Mouse (Mus musculus): ENCODE results near the gene Dars. TPM values are rescaled to one million over a fixed set of nuclear protein-coding genes. Genes with fewer than 3 reads are reported as not detected.

Dars gene
- polyA plus RNA-seq, 1 experiment from 2014 or later = 186 TPM

- Histone ChIP-seq H3K4me1 (peaks cover 57% of the 10 kb centered on the region), H3K9me3 (no peaks in the 10 kb centered on the region), H3K4me3 (no peak overlapping the region), H3K36me3 (replicated peaks) (peaks cover 47% of the 10 kb centered on the region), H3K27ac (peak overlapping the region; percentile 76), H3K27me3 (ENCODE audit: poor library complexity, severe bottlenecking) (no peaks in the 10 kb centered on the region)
- no peak for DNase-seq (ENCODE audit: extremely low spot score, low spot score)
- 55% methylated on average over 2 of the region's 2 CpGs for WGBS
Observed at GRCm38 (mm10) chr1:128405041-128405481, 12.1 kb downstream of the Dars start.

- Histone ChIP-seq H3K27ac (peak overlapping the region; percentile 72), H3K36me3 (replicated peaks) (peaks cover 65% of the 10 kb centered on the region), H3K9me3 (no peaks in the 10 kb centered on the region), H3K27me3 (ENCODE audit: poor library complexity, severe bottlenecking) (no peaks in the 10 kb centered on the region), H3K4me3 (no peak overlapping the region), H3K4me1 (peaks cover 54% of the 10 kb centered on the region)
- DNase-seq (ENCODE audit: extremely low spot score, low spot score) = no peak
- WGBS = 35% methylated on average over 2 of the region's 2 CpGs
Observed at GRCm38 (mm10) chr1:128400926-128401325, 16.2 kb downstream of the Dars start.

GRCm38 (mm10) chr1:128399941-128400915, 16.9 kb downstream of the Dars start:
- DNase-seq (ENCODE audit: extremely low spot score, low spot score) = no peak
- peaks cover 47% of the 10 kb centered on the region for H3K4me1 ChIP-seq
- 57% methylated on average over 5 of the region's 5 CpGs for WGBS
- no peak overlapping the region for H3K4me3 ChIP-seq
- H3K36me3 ChIP-seq (replicated peaks) = peaks cover 71% of the 10 kb centered on the region
- H3K27me3 ChIP-seq (ENCODE audit: poor library complexity, severe bottlenecking) = no peaks in the 10 kb centered on the region
- peak overlapping the region; percentile 72; the same call in 1 of the 2 replicates for H3K27ac ChIP-seq
- no peaks in the 10 kb centered on the region for H3K9me3 ChIP-seq

- no peak overlapping the region for H3K27ac ChIP-seq
- peaks cover 36% of the 10 kb centered on the region for H3K4me1 ChIP-seq
- DNase-seq (ENCODE audit: extremely low spot score, low spot score) = no peak
- H3K9me3 ChIP-seq = no peaks in the 10 kb centered on the region
- 92% methylated on average over 5 of the region's 5 CpGs for WGBS
- H3K4me3 ChIP-seq = no peak overlapping the region
- peaks cover 79% of the 10 kb centered on the region for H3K36me3 ChIP-seq (replicated peaks)
- no peaks in the 10 kb centered on the region for H3K27me3 ChIP-seq (ENCODE audit: poor library complexity, severe bottlenecking)
Observed at GRCm38 (mm10) chr1:128398738-128399445, 18.3 kb downstream of the Dars start.

- no peaks in the 10 kb centered on the region for H3K9me3 ChIP-seq
- peaks cover 16% of the 10 kb centered on the region for H3K4me1 ChIP-seq
- WGBS = 90% methylated on average over 3 of the region's 3 CpGs
- H3K27ac ChIP-seq = no peak overlapping the region
- no peak overlapping the region for H3K4me3 ChIP-seq
- no peak for DNase-seq (ENCODE audit: extremely low spot score, low spot score)
- H3K36me3 ChIP-seq (replicated peaks) = peaks cover 79% of the 10 kb centered on the region
- H3K27me3 ChIP-seq (ENCODE audit: poor library complexity, severe bottlenecking) = no peaks in the 10 kb centered on the region
Observed at GRCm38 (mm10) chr1:128394657-128395056, 22.5 kb downstream of the Dars start.

GRCm38 (mm10) chr1:128392382-128392781, 24.8 kb downstream of the Dars start:
- DNase-seq (ENCODE audit: extremely low spot score, low spot score) = no peak
- WGBS = 58% methylated on average over 2 of the region's 2 CpGs
- Histone ChIP-seq H3K4me3 (no peak overlapping the region), H3K27me3 (ENCODE audit: poor library complexity, severe bottlenecking) (no peaks in the 10 kb centered on the region), H3K9me3 (no peaks in the 10 kb centered on the region), H3K36me3 (replicated peaks) (peaks cover 80% of the 10 kb centered on the region), H3K27ac (no peak overlapping the region), H3K4me1 (peaks cover 6% of the 10 kb centered on the region)

- Histone ChIP-seq H3K4me3 (no peak overlapping the region), H3K27ac (no peak overlapping the region), H3K36me3 (replicated peaks) (peaks cover 75% of the 10 kb centered on the region), H3K4me1 (no peaks in the 10 kb centered on the region), H3K27me3 (ENCODE audit: poor library complexity, severe bottlenecking) (no peaks in the 10 kb centered on the region), H3K9me3 (no peaks in the 10 kb centered on the region)
- 91% methylated on average over 7 of the region's 7 CpGs for WGBS
- DNase-seq (ENCODE audit: extremely low spot score, low spot score) = no peak
Observed at GRCm38 (mm10) chr1:128386487-128386886, 30.7 kb downstream of the Dars start.

- H3K9me3 ChIP-seq = no peaks in the 10 kb centered on the region
- H3K4me1 ChIP-seq = no peaks in the 10 kb centered on the region
- no peak overlapping the region for H3K27ac ChIP-seq
- H3K27me3 ChIP-seq (ENCODE audit: poor library complexity, severe bottlenecking) = no peaks in the 10 kb centered on the region
- H3K4me3 ChIP-seq = no peak overlapping the region
- WGBS = 95% methylated on average over 4 of the region's 4 CpGs
- H3K36me3 ChIP-seq (replicated peaks) = peaks cover 63% of the 10 kb centered on the region
- no peak for DNase-seq (ENCODE audit: extremely low spot score, low spot score)
Observed at GRCm38 (mm10) chr1:128376841-128377240, 40.3 kb downstream of the Dars start.

- H3K9me3 ChIP-seq = no peaks in the 10 kb centered on the region
- H3K27me3 ChIP-seq (ENCODE audit: poor library complexity, severe bottlenecking) = no peaks in the 10 kb centered on the region
- WGBS = 92% methylated on average over 7 of the region's 7 CpGs
- no peak overlapping the region for H3K4me3 ChIP-seq
- no peak overlapping the region for H3K27ac ChIP-seq
- no peaks in the 10 kb centered on the region for H3K4me1 ChIP-seq
- peaks cover 67% of the 10 kb centered on the region for H3K36me3 ChIP-seq (replicated peaks)
- DNase-seq (ENCODE audit: extremely low spot score, low spot score) = no peak
Observed at GRCm38 (mm10) chr1:128372143-128372860, 44.9 kb downstream of the Dars start.

GRCm38 (mm10) chr1:128368732-128369441, 48.3 kb downstream of the Dars start:
- Histone ChIP-seq H3K9me3 (no peaks in the 10 kb centered on the region), H3K27ac (no peak overlapping the region), H3K36me3 (replicated peaks) (peaks cover 63% of the 10 kb centered on the region), H3K4me3 (no peak overlapping the region), H3K27me3 (ENCODE audit: poor library complexity, severe bottlenecking) (no peaks in the 10 kb centered on the region), H3K4me1 (no peaks in the 10 kb centered on the region)
- no peak for DNase-seq (ENCODE audit: extremely low spot score, low spot score)
- WGBS = 72% methylated on average over 5 of the region's 5 CpGs

GRCm38 (mm10) chr1:128360601-128361000, 56.6 kb downstream of the Dars start:
- Histone ChIP-seq H3K36me3 (replicated peaks) (peaks cover 61% of the 10 kb centered on the region), H3K27me3 (ENCODE audit: poor library complexity, severe bottlenecking) (no peaks in the 10 kb centered on the region), H3K4me1 (peaks cover 31% of the 10 kb centered on the region), H3K27ac (no peak overlapping the region), H3K9me3 (no peaks in the 10 kb centered on the region), H3K4me3 (no peak overlapping the region)
- 87% methylated on average over 2 of the region's 2 CpGs for WGBS
- no peak for DNase-seq (ENCODE audit: extremely low spot score, low spot score)

Measured in forebrain, embryonic 10.5 days (tissue).